Mouse (Mus musculus): ENCODE results near the gene Liph.

DNA sequence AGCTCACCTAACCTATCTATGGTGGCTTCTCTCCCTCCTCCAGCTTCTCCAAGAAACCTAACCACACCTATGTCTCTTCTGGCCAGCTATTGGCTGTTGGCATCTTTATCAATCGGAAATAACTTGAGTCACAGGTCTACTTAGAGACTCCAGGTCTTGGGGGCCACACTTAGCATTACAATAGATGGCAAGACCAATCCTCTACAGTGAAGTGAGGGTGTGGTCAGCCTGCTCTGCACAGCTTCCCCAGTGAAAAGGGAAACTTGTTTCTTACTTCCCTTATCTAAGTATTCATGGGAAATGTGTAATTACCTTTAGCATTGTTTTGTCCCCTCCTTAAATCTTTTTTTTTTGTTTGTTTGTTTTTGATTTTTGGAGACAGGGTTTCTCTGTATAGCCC, 20.1 kb upstream of the Liph start:
- TF ChIP-seq POLR2A (IDR thresholded peaks at IDR 0.05; ENCODE audit: control insufficient read depth, extremely low read depth, insufficient read depth, low read length, poor library complexity): no peak
- no peak for TF ChIP-seq CTCF (IDR thresholded peaks at IDR 0.05; ENCODE audit: borderline replicate concordance, control insufficient read depth, extremely low read depth, insufficient read depth, low read length, poor library complexity)
